Mouse (Mus musculus) gastrocnemius, adult 2 months (tissue): Measurements from ENCODE around the gene Zfp940. TPM values are rescaled to one million over a fixed set of nuclear protein-coding genes. Genes with fewer than 3 reads are reported as not detected.
"Not testable (repeated sequence)": the region's sequence is repeated elsewhere in the genome, so short reads cannot be mapped to it uniquely, and the experiment has no call there.

Source experiments
- DNase-seq: peaks from one replicate; pipeline ENCODE4 v3.0.0; 2022
- H3K27ac ChIP-seq: fragments of 200-600 bp; 2 replicates; pipeline ENCODE4 v1.8.1; 2022; ENCODE audit warnings: mild to moderate bottlenecking
- H3K4me3 ChIP-seq: fragments of 200-600 bp; 2 replicates; pipeline ENCODE4 v1.8.1; 2022; ENCODE audit warnings: mild to moderate bottlenecking, moderate library complexity
- CTCF ChIP-seq: fragments of 200-600 bp; IDR thresholded peaks from 2 replicates; pipeline ENCODE4 v1.8.1; 2022; ENCODE audit warnings: antibody characterized with exemption, mild to moderate bottlenecking, moderate library complexity
- intact Hi-C: fragments of 180-260 bp; cut with DNase I; formaldehyde crosslinking; loops from one replicate; pipeline ENCODE4 v1.15.1; 2025
- long read RNA-seq, 2 experiments: library from polyadenylated mRNA; stranded (forward); transcript quantifications; one replicate each; pipeline ENCODE4 v2.0.0; 2021
- total RNA-seq, 2 experiments: library from RNA; stranded (reverse); gene quantifications; 2 replicates each; pipeline ENCODE4 v1.2.3; 2021

Gene Zfp940
- total RNA-seq: 1 to 10 TPM; 2.7 to 2.8 TPM
- long read RNA-seq, experiment 1, partial matches to known transcripts: 0 of 3 reads
- long read RNA-seq, experiment 1, other reads (novel, unspliced or antisense): 1 of 3 reads
- long read RNA-seq, experiment 2, partial matches to known transcripts: 0 of 4 reads
- long read RNA-seq, experiment 2, other reads (novel, unspliced or antisense): 3 of 4 reads

DNA sequence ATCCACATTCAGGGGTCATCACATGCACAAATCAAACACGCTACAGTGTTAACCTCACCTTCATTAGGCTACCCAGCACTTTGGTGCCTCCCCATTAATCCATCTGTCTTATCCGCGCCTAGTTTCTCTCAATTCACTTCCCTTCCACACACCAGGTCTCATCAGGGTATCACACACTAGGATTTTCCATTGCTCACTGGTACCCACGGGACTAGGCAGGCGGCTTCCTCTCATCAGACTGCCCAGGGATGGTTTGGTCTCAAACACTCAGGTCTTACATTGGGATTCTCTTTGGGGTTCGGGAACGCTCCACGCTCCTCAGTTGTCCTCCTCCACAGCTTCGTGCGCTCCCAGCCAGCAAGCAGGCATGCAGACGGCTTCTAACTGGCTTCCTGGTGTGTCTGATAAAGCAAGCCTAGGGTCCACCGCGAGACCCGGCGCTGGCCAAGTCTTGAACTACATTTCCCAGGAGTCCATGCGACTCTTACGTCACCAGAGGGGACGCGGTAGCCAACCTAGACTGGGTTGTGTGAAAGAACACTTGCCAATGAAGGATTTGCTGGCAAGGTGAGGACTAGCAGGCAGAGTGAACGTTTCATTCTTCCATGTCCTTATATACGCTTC lies at the start of gene Zfp940:
Zfp940 (minus strand) TSS at position 451 of the 624 bp plus-strand sequence.
- DNase-seq: peak; percentile 82
- Histone ChIP-seq H3K27ac (peak within 1 kb of the TSS; percentile 79), H3K4me3 (peak within 1 kb of the TSS; percentile 82)
- TF ChIP-seq CTCF: no peak
- intact Hi-C loops: loop anchor here (2.0 to 5.0 kb wide), 2 partner anchors 36 to 55 kb away; partner anchors contain the start of genes Zfp383 and Zfp790

- TF ChIP-seq CTCF: no peak
- Histone ChIP-seq H3K4me3 (no peak overlapping the region), H3K27ac (no peak overlapping the region)
- no peak for DNase-seq
- intact Hi-C loops: no loop called here
Measured at GRCm38 (mm10) chr7:29898351-29898750, 44.9 kb upstream of the Zfp940 start.

- intact Hi-C loops: no loop called here
- no peak for DNase-seq
- Histone ChIP-seq H3K27ac (no peak overlapping the region), H3K4me3 (no peak overlapping the region)
- TF ChIP-seq CTCF: no peak
Measured at GRCm38 (mm10) chr7:29892756-29893155, 39.3 kb upstream of the Zfp940 start.

- Histone ChIP-seq H3K4me3 (no peak overlapping the region), H3K27ac (no peak overlapping the region)
- DNase-seq: no peak
- no peak for TF ChIP-seq CTCF
- intact Hi-C loops: no loop called here
Measured at GRCm38 (mm10) chr7:29890501-29890900, 37.0 kb upstream of the Zfp940 start.

GRCm38 (mm10) chr7:29880916-29881315 lies 27.4 kb upstream of the Zfp940 start:
- TF ChIP-seq CTCF: no peak
- intact Hi-C loops: no loop called here
- Histone ChIP-seq H3K27ac (no peak overlapping the region), H3K4me3 (no peak overlapping the region)
- DNase-seq: no peak

GRCm38 (mm10) chr7:29880056-29880455 lies 26.6 kb upstream of the Zfp940 start:
- no peak for DNase-seq
- intact Hi-C loops: no loop called here
- H3K4me3 ChIP-seq: no peak overlapping the region
- no peak overlapping the region for H3K27ac ChIP-seq
- no peak for TF ChIP-seq CTCF

- DNase-seq, intact Hi-C loops, H3K27ac ChIP-seq, H3K4me3 ChIP-seq: not testable (repeated sequence)
Measured at GRCm38 (mm10) chr7:29877561-29877960, 24.1 kb upstream of the Zfp940 start.

GRCm38 (mm10) chr7:29874256-29874655 lies 20.8 kb upstream of the Zfp940 start:
- intact Hi-C loops: no loop called here
- TF ChIP-seq CTCF: no peak
- Histone ChIP-seq H3K27ac (no peak overlapping the region), H3K4me3 (no peak overlapping the region)
- no peak for DNase-seq

DNA sequence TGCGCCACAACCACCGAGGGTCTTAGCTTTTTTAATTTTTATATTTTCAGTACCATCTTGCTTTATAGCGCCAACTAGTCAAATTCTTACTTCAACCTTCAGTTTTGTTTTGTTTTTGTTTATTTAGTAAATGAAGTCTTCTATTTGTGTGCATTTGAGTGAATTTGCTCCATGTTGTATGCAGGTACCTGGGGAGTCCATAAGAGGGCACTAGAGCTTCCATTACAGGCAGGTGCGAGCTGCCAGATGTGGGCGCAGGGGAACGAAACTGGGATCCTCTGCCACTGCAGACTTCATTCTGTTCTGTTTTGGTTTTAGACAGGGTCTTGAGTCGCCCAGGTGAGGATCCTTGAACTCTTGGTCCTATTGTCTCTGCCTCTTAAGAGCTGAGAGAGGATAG lies 8.2 kb upstream of the Zfp940 start:
- intact Hi-C loops: no loop called here

DNA sequence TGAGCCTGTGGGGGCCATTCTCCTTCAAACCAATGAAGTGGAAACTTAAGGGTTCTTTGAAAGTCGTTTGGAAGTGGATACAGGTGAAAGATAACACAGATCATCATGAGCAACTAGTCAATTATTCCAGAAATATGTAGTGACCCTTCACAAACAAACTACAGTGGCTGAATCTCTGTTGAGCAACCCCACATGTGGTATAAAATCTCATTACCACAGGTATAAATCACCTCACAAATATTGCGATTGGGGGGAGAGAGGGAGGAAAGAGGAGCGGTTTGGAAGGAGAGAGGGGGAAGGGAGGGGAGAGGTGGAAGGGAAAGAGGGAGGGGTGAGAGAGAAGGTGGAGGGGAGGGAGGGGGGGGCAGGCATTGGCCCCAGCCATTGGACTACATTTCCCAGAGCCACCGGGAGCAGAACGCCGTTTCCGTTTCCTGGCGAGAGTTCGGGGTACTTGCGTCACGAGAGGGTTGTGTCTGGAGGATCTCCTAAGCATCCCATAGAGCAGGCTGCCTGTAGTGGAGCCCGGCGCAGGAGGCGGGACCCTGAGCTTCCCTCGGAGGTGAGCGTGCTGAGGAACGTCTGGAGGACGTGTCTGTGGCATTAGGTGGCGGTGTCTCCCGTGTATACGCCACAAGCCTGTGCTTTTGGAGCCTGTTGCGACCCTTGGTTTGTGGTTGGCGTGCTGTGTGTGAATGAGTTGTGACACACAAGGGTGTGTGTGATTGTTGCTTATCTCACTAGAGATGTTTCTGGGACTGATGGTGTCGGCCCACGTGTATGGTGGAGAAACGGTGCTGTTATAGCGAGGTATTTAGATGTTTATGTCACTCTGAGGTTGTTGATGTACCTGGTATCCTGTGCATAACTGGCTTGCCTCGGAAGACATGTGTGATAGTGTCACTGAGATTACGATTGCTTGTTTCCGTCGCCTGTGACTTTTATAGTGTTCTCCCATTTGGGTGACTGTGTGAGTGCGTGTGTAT lies 6.4 kb upstream of the Zfp940 start, which contains the start of gene Zfp420:
Zfp420 (plus strand) TSS at position 448 of the 986 bp plus-strand sequence.
- TF ChIP-seq CTCF: peak; percentile 12; the same call in 1 of the 2 replicates
- intact Hi-C loops: loop anchor here (5.0 kb wide), 1 partner anchor 93 kb away; the partner anchor contains the start of gene Zfp84
- peak; percentile 93 for DNase-seq
- H3K4me3 ChIP-seq: peak within 1 kb of the TSS; percentile 87
- H3K27ac ChIP-seq: peak within 1 kb of the TSS; percentile 73

More for the DNA sequence above, 8.2 kb upstream of the Zfp940 start:
- Histone ChIP-seq H3K27ac (no peak overlapping the region), H3K4me3 (no peak overlapping the region)
- no peak for TF ChIP-seq CTCF
- DNase-seq: no peak

DNA sequence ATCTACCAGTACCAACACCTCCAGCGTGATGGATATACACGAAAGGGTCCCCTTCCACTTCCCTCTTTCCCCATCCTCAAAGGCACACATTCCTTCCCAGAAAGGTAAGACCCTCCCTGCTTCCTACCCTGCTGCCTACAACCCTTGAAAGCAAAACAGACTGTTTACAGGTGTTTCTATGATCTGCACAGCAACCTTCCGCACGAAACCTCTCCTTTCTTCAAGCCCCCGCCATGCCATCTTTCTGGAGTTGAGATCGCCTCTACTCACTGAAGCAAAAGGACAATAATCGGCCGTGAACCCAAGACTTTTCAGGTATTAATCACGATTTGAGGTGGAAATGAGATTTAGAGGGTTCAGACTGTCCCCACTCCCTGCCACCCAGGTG lies 644 bp downstream of the Zfp940 start:
- intact Hi-C loops: loop anchor here (2.0 to 5.0 kb wide), 2 partner anchors 36 to 56 kb away; partner anchors contain the start of genes Zfp383 and Zfp790
- H3K4me3 ChIP-seq: peak overlapping the region; percentile 82
- DNase-seq: no peak
- H3K27ac ChIP-seq: no peak overlapping the region; the same call in 1 of the 2 replicates
- no peak for TF ChIP-seq CTCF

DNA sequence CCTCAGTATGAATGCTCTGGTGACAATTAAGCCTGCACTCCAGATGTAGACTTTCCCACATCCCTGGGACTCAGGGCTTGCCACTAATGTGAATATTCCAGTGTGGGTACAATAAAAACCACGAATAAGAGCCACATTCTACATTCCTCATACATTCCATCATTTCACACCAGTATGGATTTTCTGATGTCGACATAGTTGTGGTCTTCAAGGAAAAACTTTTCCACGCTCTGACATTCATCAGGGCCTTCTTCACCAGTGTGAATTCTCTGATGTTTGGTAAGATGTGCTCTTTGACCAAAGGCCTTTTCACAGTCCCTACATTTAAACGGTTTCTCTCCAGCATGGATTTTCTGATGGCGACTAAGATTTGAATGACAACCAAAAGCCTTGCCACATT lies 8.9 kb downstream of the Zfp940 start:
- H3K4me3 ChIP-seq: no peak overlapping the region
- TF ChIP-seq CTCF: no peak

More for the DNA sequence above, 8.9 kb downstream of the Zfp940 start:
- intact Hi-C loops: no loop called here
- H3K27ac ChIP-seq: no peak overlapping the region
- DNase-seq: no peak
